Mouse (Mus musculus): ENCODE measurements around the gene Taf1b.

- no peak for TF ChIP-seq CTCF (IDR thresholded peaks at IDR 0.05 in 2 of 3, conservative IDR thresholded peaks at IDR 0.05 in 1 of 3; ENCODE audit: control insufficient read depth in 1 of 3, insufficient read depth in 1 of 3, low read depth in 2 of 3, low read length in 3 of 3, poor library complexity in 1 of 3, severe bottlenecking in 1 of 3)
- TF ChIP-seq EP300 (IDR thresholded peaks at IDR 0.05; ENCODE audit: low read depth in 1 of 2, low read length in 2 of 2): no peak
- TF ChIP-seq CHD2 (IDR thresholded peaks at IDR 0.05; ENCODE audit: low read length): no peak
Measured at GRCm38 (mm10) chr12:24586193-24586592, 88.0 kb downstream of the Taf1b start.
